Mouse (Mus musculus): ENCODE measurements around the gene Gsdme.

- TF ChIP-seq CTCF (IDR thresholded peaks at IDR 0.05; ENCODE audit: low read depth) (no peak), EP300 (optimal IDR thresholded peaks at IDR 0.05) (no peak)
Observed at GRCm38 (mm10) chr6:50214711-50215372, 48.8 kb downstream of the Gsdme start.

Data from stomach, postnatal 0 days (tissue).